Mouse (Mus musculus) right cerebral cortex, adult 2 months (tissue): Measurements from ENCODE around the gene Stam.
A peak's percentile ranks its signal among the peaks of the same experiment; 100 is the strongest.
"Not testable (repeated sequence)": the region's sequence is repeated elsewhere in the genome, so short reads cannot be mapped to it uniquely, and the experiment has no call there.

Source experiments
- DNase-seq, 2 experiments: peaks; one replicate each; pipeline ENCODE4 v3.0.0; 2021 to 2022; ENCODE audit warnings: low spot score in 2 of 2

Gene Stam

GRCm38 (mm10) chr2:14073362-14074220 lies at the start of gene Stam:
Gene Stam (plus strand): TSS chr2:14074098.
- DNase-seq: peak; percentile 89 to 90

DNA sequence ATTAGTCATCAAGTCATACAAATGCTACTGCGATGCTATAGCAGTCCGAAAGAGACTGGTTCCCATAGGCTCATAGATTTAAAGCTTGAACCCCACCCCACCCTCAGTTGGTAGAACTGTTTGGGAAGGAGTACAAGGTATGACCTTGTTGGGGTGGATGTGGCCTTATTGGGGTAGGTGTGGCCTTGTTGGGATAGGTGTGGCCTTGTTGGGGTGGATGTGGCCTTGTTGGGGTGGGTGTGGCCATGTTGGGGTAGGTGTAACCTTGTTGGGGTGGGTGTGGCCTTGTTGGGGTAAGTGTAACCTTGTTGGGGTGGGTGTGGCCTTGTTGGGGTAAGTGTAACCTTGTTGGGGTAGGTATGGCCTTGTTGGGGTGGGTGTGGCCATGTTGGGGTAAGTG lies 32.6 kb upstream of the Stam start:
- no peak for DNase-seq

GRCm38 (mm10) chr2:14043011-14043410 lies 30.9 kb upstream of the Stam start:
- DNase-seq: no peak

DNA sequence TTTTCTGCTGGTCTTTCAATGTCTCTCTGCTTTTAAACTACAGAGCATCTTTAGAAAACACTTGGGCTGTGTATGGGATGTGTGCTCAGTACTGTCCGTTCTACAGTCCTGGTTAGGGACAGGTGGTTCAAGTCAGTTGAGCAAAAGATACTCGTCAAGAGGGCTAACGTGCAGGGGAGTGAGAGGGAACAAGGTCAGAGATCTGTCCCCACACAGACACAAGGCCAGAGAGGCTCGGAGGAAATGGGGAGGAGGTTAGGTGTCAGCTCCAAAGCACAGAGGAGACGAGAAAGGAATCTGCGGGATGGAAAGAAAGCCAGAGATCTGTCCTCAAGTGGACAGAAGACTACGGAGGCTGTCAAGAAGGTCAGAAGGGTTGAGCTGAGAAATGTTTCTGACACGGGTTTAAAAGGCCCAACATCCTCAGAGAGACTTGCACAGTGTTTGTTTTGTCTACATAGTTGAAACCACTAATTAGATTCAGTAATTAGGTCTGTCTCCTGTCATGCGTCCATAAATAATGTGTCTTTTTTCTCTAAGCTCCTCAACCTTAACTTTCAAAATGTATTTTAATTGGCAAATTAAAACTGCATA lies 30.2 kb upstream of the Stam start:
- DNase-seq: no peak

DNA sequence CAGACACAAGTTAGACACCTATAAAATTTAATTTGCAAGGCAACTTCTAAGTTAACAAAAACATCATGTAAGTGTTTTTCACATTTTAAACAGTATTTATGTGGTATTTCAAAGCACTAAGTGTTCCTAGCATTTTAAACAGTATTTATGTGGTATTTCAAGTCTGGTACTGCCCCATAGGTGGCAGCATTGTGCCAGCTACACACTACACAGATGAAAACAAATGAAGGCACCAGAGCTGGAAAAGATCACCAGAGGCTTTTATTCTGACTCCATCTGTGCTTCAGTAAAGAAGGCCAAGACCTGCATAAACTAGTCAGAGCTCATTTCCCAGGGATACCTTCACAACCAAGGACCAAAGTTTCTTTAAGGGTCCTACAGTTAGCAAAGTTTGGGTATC lies 25.5 kb upstream of the Stam start:
- peak; percentile 75 to 88 for DNase-seq

DNA sequence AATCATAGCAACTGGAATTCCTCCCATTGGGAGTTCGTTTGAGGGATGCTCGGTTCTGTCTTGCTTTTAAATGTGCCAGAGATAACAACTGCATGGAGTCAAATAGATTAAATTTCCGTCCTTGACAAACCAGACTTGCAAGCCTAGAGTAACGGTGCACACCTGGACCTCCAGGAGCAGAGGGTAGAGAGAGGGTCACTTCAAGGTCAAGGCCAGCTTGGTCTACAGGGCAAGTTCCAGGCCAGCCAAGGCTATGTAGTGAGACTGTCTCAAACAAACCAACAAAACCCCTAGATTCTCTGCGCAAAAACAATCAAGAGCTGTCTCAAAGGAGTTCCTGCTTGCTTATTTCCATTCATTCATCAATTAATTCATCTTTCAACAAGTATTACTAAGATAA lies 25.1 kb upstream of the Stam start:
- no peak for DNase-seq

GRCm38 (mm10) chr2:14053618-14054017 lies 20.3 kb upstream of the Stam start:
- DNase-seq: no peak

GRCm38 (mm10) chr2:14054163-14054562 lies 19.7 kb upstream of the Stam start:
- DNase-seq: no peak

DNA sequence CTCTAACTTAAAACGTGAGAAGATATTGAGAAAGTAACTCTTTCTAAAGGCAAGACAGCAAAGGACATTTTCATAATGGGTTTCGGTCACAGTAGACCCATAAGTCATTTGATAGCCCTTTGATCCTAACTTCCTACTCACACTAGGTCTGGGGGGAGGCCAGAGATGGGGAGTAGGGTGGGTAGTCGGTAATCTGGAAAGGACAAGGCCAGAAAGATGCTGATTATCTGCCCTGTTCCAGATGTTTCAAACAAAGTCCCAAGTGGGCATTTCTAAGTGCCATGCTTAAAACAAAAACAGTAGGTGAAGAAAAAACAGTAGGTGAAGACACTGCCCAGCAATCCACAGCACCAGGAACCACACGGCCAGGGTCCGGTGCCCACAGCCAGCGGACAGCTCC lies 19.2 kb upstream of the Stam start:
- no peak for DNase-seq

- DNase-seq: peak; percentile 43 to 56
These were observed 18.7 kb upstream of the Stam start for GRCm38 (mm10) chr2:14055168-14055565.

DNA sequence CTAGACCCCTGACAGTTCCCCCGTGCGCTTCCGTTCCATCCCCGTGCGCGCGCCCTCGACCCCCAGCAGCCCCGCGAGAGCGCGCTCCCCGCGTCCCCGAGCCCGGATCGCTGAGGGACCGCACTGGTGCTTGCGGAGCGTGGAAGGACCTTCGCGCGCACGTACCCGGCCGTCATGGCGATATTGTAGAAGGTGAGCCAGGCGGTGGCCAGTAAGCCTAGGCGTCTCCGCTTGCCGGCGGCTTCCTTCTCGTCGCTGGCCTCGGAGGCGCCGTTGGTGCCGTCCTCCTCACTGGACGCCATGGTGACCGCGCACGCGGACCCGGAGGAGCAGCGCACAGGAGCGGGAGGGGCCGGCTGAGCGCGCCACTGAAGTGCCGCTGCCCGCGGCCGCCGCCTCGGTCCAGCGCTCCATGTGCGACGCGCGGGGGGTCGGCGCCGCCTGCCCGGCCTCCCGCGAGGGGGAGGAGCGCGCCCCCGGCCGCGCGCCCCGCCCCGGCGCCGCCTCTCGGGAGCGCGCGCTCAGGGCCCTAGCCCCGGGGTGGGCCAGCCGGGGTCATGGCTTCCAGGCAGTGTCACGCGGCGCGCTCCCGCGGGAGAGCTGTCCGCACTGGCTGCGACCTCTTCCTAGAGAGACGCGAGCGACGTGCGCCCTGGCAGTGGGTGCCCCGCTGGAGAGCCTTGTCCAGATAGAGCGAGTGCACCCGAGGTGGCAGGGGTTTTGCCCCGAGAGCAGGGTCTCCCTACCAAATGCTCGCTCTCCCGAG lies 18.1 kb upstream of the Stam start, which contains the start of gene Hacd1:
Gene Hacd1 (minus strand): TSS at position 570 of the 766 bp plus-strand sequence.
- DNase-seq: peak; percentile 75 to 83

DNA sequence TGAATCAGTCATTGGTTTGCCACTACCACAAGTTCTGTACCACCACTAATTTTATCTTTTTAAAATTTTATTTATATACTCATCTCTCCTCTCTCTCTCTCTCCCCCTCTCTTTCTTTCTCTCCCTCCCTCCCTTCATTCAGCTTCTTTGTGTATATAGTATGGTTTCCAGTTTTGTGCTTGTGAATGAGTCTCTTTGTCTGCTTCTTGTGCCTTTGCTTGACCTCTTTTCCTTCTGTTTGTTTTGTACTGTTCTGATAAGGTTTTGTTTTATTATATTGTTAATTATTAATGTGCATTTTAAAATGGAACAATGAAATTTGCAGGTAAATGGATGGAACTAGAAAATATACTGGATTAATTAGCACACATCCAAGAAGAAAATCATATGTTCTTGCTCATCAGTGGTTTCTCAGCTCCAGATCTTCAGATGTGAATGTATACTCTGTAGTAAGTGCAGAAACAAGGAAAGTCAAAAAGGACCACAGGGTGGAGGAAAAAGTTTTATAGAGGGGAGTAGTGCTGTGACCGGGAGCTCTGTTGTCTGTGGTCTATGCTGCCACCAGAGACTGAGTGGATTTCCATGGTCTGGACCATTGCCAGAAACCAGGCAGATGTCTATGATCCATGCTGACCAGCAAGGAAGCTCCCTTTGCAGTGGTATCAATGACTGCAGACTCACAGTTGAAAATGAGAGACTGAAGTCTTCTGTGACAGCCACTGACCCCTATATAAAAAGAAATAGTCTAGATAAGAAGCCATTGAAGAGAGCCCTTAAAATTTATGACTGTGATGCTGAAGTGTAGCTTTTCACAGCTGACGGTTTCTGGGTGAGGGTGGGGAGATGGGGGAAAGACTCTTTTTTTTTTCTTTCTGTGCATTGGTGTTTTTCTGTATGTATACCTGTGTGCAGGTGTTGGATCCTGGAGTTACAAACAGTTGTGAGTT lies 7.9 kb upstream of the Stam start:
- no peak for DNase-seq

DNA sequence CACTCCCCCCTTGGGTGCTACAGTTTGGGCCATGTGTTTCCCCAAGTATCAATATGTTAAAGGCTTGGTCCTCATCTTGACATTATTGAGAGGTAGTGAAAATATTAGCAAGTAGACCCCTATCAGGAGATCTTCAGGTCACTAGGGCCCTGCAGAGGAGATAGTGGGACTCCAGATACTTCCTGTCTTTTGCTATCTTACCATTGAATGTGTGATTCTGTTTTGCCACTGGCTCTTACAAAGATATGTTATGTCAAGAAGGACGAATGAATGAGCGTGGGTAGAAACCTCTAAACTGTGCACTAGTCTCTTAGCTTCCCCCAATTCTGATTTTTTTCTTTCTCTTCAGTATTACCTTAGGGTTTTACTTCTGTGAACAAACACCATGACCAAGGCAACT lies 4.9 kb upstream of the Stam start:
- DNase-seq: no peak

GRCm38 (mm10) chr2:14070466-14070865 lies 3.4 kb upstream of the Stam start:
- DNase-seq: no peak

GRCm38 (mm10) chr2:14073008-14073361 lies 913 bp upstream of the Stam start:
- no peak for DNase-seq

- DNase-seq: no peak
These were observed 463 bp downstream of the Stam start for GRCm38 (mm10) chr2:14074221-14074901.

- DNase-seq: not testable (repeated sequence)
These were observed 4.6 kb downstream of the Stam start for GRCm38 (mm10) chr2:14078527-14078926.

DNA sequence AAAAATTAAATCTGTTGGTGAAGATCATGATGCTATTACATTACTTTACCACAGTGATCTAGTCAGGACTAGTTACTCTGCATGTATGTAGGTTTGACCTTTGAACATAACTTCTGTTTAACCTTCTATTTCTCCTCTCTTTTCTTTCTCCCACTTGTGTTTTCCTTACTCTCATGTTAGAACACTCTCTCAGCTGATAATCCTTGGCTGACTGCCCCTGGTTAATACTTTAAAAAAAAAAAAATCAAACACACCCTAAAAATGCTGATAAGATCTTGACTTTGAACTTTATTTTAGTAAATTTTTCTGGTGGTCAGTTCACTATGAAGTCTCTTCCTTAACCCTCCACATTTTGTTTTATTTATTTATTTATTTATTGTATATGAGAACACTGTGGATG lies 26.6 kb downstream of the Stam start:
- no peak for DNase-seq

GRCm38 (mm10) chr2:14102603-14103002 lies 28.7 kb downstream of the Stam start:
- DNase-seq: no peak

DNA sequence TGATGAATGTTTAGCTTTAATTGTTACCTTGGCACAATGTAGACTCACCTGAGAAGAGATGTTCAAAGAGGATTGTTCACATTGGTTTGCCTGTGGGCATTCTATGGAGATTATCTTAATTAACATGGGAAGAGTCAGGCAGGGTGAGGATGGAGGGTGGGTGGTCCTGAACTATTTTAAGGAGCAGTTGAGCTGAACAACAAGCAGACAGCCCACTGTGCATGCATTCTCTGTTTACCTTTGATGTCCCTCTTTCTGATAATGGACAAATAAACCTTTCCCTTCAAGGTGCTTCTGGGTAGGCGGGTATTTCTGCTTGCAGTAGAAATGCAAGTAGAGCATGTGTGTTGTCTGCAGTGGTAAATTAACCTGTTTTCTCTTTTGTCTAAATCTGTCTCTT lies 30.0 kb downstream of the Stam start:
- DNase-seq: no peak

- DNase-seq: no peak
These were observed 33.8 kb downstream of the Stam start for GRCm38 (mm10) chr2:14107673-14108072.
